Mouse (Mus musculus): ENCODE measurements around the gene Als2cl. TPM values are rescaled to one million over a fixed set of nuclear protein-coding genes. Genes with fewer than 3 reads are reported as not detected.

Als2cl gene
- polyA plus RNA-seq, 1 experiment from 2014 or later, result 4.5 TPM

- no peak for TF ChIP-seq CTCF (IDR thresholded peaks at IDR 0.05; ENCODE audit: low read depth)
- H3K36me3 ChIP-seq (ENCODE audit: insufficient read depth), result no peaks in the 10 kb centered on the region
- no peaks in the 10 kb centered on the region for H3K9me3 ChIP-seq (ENCODE audit: low read depth, low read length)
- peak; percentile 81 for ATAC-seq (ENCODE audit: insufficient read depth)
- H3K27me3 ChIP-seq (ENCODE audit: insufficient read depth, low read length), result peaks cover 12% of the 10 kb centered on the region; the same call in 1 of the 2 replicates
- H3K9ac ChIP-seq, result peak within 1 kb of the TSS; percentile 57
- H3K4me3 ChIP-seq (ENCODE audit: low read depth, low read length), result peak within 1 kb of the TSS; percentile 54
- H3K4me2 ChIP-seq, result peak within 1 kb of the TSS; percentile 87
- peak; percentile 82 for DNase-seq
- 0% methylated on average over 57 of the region's 57 CpGs for WGBS
- H3K4me1 ChIP-seq (ENCODE audit: insufficient read depth), result no peaks in the 10 kb centered on the region
- H3K27ac ChIP-seq (ENCODE audit: low read depth), result no peak within 1 kb of the TSS
These were observed 410 bp downstream of the Als2cl start, which contains the start of gene Tmie for GRCm38 (mm10) chr9:110879998-110880561. Gene Tmie, minus strand, starts transcription at chr9:110880113.

DNA sequence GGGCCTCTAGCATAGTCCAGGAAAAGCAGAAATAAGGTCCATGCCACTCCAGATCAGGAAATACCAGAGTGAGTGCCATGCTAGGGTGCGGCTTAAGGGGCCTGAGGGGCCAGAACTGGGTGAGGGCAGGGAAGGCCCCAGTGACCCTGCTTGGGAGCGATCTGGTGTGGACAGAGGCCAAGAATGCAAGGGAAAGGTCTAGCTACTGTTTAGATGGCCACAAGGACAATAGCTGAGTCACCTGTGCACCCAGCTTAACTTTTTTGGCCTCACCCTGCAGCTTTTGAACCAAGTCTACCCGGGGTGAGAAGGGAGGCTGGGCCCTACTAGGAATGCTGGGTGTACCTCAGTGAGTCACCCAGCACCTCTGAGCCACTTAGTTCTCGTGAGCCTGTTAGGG is 1.1 kb downstream of the Als2cl start:
- H3K36me3 ChIP-seq (ENCODE audit: insufficient read depth), result no peaks in the 10 kb centered on the region
- H3K4me3 ChIP-seq (ENCODE audit: low read depth, low read length), result peak overlapping the region; percentile 54
- TF ChIP-seq CTCF (IDR thresholded peaks at IDR 0.05; ENCODE audit: low read depth), result no peak
- H3K9me3 ChIP-seq (ENCODE audit: low read depth, low read length), result no peaks in the 10 kb centered on the region
- WGBS, result 51% methylated on average over 4 of the region's 4 CpGs
- peak; percentile 28; the same call in 1 of the 2 replicates for ATAC-seq (ENCODE audit: insufficient read depth)
- DNase-seq, result no peak
- H3K27ac ChIP-seq (ENCODE audit: low read depth), result no peak overlapping the region
- H3K9ac ChIP-seq, result no peak overlapping the region
- no peaks in the 10 kb centered on the region for H3K4me1 ChIP-seq (ENCODE audit: insufficient read depth)
- peak overlapping the region; percentile 87 for H3K4me2 ChIP-seq
- H3K27me3 ChIP-seq (ENCODE audit: insufficient read depth, low read length), result peaks cover 12% of the 10 kb centered on the region; the same call in 1 of the 2 replicates

DNA sequence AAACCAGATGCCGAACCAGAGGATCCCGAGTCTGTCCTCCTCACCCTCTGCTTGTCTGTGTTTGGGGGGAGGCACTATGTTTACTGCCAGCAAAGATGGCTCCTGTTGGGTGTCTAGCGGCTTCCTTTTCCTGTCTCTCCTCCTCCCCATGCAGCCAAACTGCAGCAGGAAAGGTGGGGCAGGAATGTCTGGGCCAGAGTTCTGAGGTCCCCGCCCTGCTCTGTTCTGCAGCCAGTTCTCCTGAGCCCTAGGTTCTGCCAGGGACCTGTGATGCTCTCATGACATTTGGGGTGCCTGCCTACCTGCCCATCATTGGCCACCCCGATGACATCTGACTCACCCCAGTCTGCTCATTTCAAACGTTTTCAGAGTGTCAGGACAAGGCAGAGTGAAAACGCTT is 2.3 kb downstream of the Als2cl start:
- no peaks in the 10 kb centered on the region for H3K9me3 ChIP-seq (ENCODE audit: low read depth, low read length)
- ATAC-seq (ENCODE audit: insufficient read depth), result no peak
- H3K27ac ChIP-seq (ENCODE audit: low read depth), result no peak overlapping the region
- no peak overlapping the region for H3K9ac ChIP-seq
- no peak overlapping the region for H3K4me3 ChIP-seq (ENCODE audit: low read depth, low read length)
- H3K4me2 ChIP-seq, result no peak overlapping the region
- no peaks in the 10 kb centered on the region for H3K36me3 ChIP-seq (ENCODE audit: insufficient read depth)
- peaks cover 12% of the 10 kb centered on the region; the same call in 1 of the 2 replicates for H3K27me3 ChIP-seq (ENCODE audit: insufficient read depth, low read length)
- DNase-seq, result no peak
- TF ChIP-seq CTCF (IDR thresholded peaks at IDR 0.05; ENCODE audit: low read depth), result no peak
- no peaks in the 10 kb centered on the region for H3K4me1 ChIP-seq (ENCODE audit: insufficient read depth)
- WGBS, result 62% methylated on average over 7 of the region's 7 CpGs

GRCm38 (mm10) chr9:110887388-110888303 is 8.0 kb downstream of the Als2cl start:
- H3K27ac ChIP-seq (ENCODE audit: low read depth), result no peak overlapping the region
- DNase-seq (no peak), ATAC-seq (ENCODE audit: insufficient read depth) (no peak)
- no peak overlapping the region for H3K4me3 ChIP-seq (ENCODE audit: low read depth, low read length)
- no peaks in the 10 kb centered on the region for H3K36me3 ChIP-seq (ENCODE audit: insufficient read depth)
- 56% methylated on average over 9 of the region's 9 CpGs for WGBS
- no peaks in the 10 kb centered on the region for H3K9me3 ChIP-seq (ENCODE audit: low read depth, low read length)
- TF ChIP-seq CTCF (IDR thresholded peaks at IDR 0.05; ENCODE audit: low read depth), result no peak
- H3K9ac ChIP-seq, result no peak overlapping the region
- H3K4me2 ChIP-seq, result no peak overlapping the region
- no peaks in the 10 kb centered on the region for H3K27me3 ChIP-seq (ENCODE audit: insufficient read depth, low read length)
- no peaks in the 10 kb centered on the region for H3K4me1 ChIP-seq (ENCODE audit: insufficient read depth)

GRCm38 (mm10) chr9:110888935-110889334 is 9.3 kb downstream of the Als2cl start:
- no peaks in the 10 kb centered on the region for H3K9me3 ChIP-seq (ENCODE audit: low read depth, low read length)
- DNase-seq (no peak), ATAC-seq (ENCODE audit: insufficient read depth) (no peak)
- H3K4me3 ChIP-seq (ENCODE audit: low read depth, low read length), result no peak overlapping the region
- H3K4me1 ChIP-seq (ENCODE audit: insufficient read depth), result no peaks in the 10 kb centered on the region
- TF ChIP-seq CTCF (IDR thresholded peaks at IDR 0.05; ENCODE audit: low read depth), result no peak
- no peaks in the 10 kb centered on the region for H3K27me3 ChIP-seq (ENCODE audit: insufficient read depth, low read length)
- no peak overlapping the region for H3K9ac ChIP-seq
- no peak overlapping the region for H3K27ac ChIP-seq (ENCODE audit: low read depth)
- 86% methylated on average over 14 of the region's 14 CpGs for WGBS
- no peaks in the 10 kb centered on the region for H3K36me3 ChIP-seq (ENCODE audit: insufficient read depth)
- H3K4me2 ChIP-seq, result no peak overlapping the region

- no peak for DNase-seq
These were observed 10.5 kb downstream of the Als2cl start for GRCm38 (mm10) chr9:110890026-110890783.

More at GRCm38 (mm10) chr9:110890026-110890783, 10.5 kb downstream of the Als2cl start:
- TF ChIP-seq CTCF (IDR thresholded peaks at IDR 0.05; ENCODE audit: low read depth), result peak; percentile 44
- H3K9ac ChIP-seq, result no peak overlapping the region
- H3K9me3 ChIP-seq (ENCODE audit: low read depth, low read length), result no peaks in the 10 kb centered on the region
- H3K4me1 ChIP-seq (ENCODE audit: insufficient read depth), result no peaks in the 10 kb centered on the region
- no peak overlapping the region for H3K27ac ChIP-seq (ENCODE audit: low read depth)
- H3K36me3 ChIP-seq (ENCODE audit: insufficient read depth), result no peaks in the 10 kb centered on the region
- ATAC-seq (ENCODE audit: insufficient read depth), result no peak
- no peaks in the 10 kb centered on the region for H3K27me3 ChIP-seq (ENCODE audit: insufficient read depth, low read length)
- 15% methylated on average over 21 of the region's 21 CpGs for WGBS
- no peak overlapping the region for H3K4me3 ChIP-seq (ENCODE audit: low read depth, low read length)
- no peak overlapping the region for H3K4me2 ChIP-seq
